Mouse (Mus musculus): ENCODE results near the gene Il23a. TPM values are rescaled to one million over a fixed set of nuclear protein-coding genes. Genes with fewer than 3 reads are reported as not detected.
"Not testable (repeated sequence)": the region's sequence is repeated elsewhere in the genome, so short reads cannot be mapped to it uniquely, and the experiment has no call there.

Il23a gene
- total RNA-seq (2021): under 1 TPM in 1 of 2 experiments, not detected in 1; 0.27 TPM
- long read RNA-seq, experiment 1: 0 reads
- long read RNA-seq, experiment 2: 0 reads

- no peak for DNase-seq (ENCODE audit: low spot score in 2 of 2)
- no peak within 1 kb of the TSS for H3K4me3 ChIP-seq
- H3K27ac ChIP-seq: no peak within 1 kb of the TSS
- no peak for TF ChIP-seq CTCF (conservative IDR thresholded peaks at IDR 0.05)
These were observed at the start of gene Il23a for GRCm38 (mm10) chr10:128298702-128299171. Il23a (minus strand) TSS chr10:128298752.

GRCm38 (mm10) chr10:128347541-128347940 lies 49.0 kb upstream of the Il23a start:
- TF ChIP-seq CTCF (conservative IDR thresholded peaks at IDR 0.05): no peak
- Histone ChIP-seq H3K27ac (no peak overlapping the region), H3K4me3 (no peak overlapping the region)
- DNase-seq (ENCODE audit: low spot score in 2 of 2): no peak

GRCm38 (mm10) chr10:128344568-128345275 lies 46.2 kb upstream of the Il23a start:
- no peak for TF ChIP-seq CTCF (conservative IDR thresholded peaks at IDR 0.05)
- DNase-seq (ENCODE audit: low spot score in 2 of 2): peak; percentile 58 to 86
- no peak overlapping the region; the same call in 1 of the 2 replicates for H3K4me3 ChIP-seq
- H3K27ac ChIP-seq: peak overlapping the region; percentile 82

- peak overlapping the region; percentile 82 for H3K27ac ChIP-seq
- no peak for TF ChIP-seq CTCF (conservative IDR thresholded peaks at IDR 0.05)
- peak in 1 of 2 experiments; percentile 35 for DNase-seq (ENCODE audit: low spot score in 2 of 2)
These were observed 44.9 kb upstream of the Il23a start for GRCm38 (mm10) chr10:128343436-128343835.

GRCm38 (mm10) chr10:128340257-128340656 lies 41.7 kb upstream of the Il23a start:
- Histone ChIP-seq H3K27ac (peak overlapping the region; percentile 95), H3K4me3 (no peak overlapping the region)
- no peak for DNase-seq (ENCODE audit: low spot score in 2 of 2)
- TF ChIP-seq CTCF (conservative IDR thresholded peaks at IDR 0.05): peak; percentile 50

More at GRCm38 (mm10) chr10:128343436-128343835, 44.9 kb upstream of the Il23a start:
- H3K4me3 ChIP-seq: no peak overlapping the region

- peak overlapping the region; percentile 89 for H3K4me3 ChIP-seq
- DNase-seq (ENCODE audit: low spot score in 2 of 2): no peak
- H3K27ac ChIP-seq: peak overlapping the region; percentile 95
- no peak for TF ChIP-seq CTCF (conservative IDR thresholded peaks at IDR 0.05)
These were observed 40.4 kb upstream of the Il23a start for GRCm38 (mm10) chr10:128338948-128339347.

GRCm38 (mm10) chr10:128338415-128338814 lies 39.9 kb upstream of the Il23a start:
- TF ChIP-seq CTCF (conservative IDR thresholded peaks at IDR 0.05): no peak
- DNase-seq (ENCODE audit: low spot score in 2 of 2): no peak
- peak overlapping the region; percentile 95 for H3K27ac ChIP-seq
- H3K4me3 ChIP-seq: peak overlapping the region; percentile 89

GRCm38 (mm10) chr10:128337306-128338181 lies 39.0 kb upstream of the Il23a start, which contains the start of gene Cs:
Cs (plus strand) TSS chr10:128337734.
- DNase-seq (ENCODE audit: low spot score in 2 of 2): peak; percentile 96 to 97
- H3K27ac ChIP-seq: peak within 1 kb of the TSS; percentile 95
- TF ChIP-seq CTCF (conservative IDR thresholded peaks at IDR 0.05): no peak
- H3K4me3 ChIP-seq: peak within 1 kb of the TSS; percentile 89

- Histone ChIP-seq H3K27ac (peak overlapping the region; percentile 95), H3K4me3 (peak overlapping the region; percentile 89)
- no peak for DNase-seq (ENCODE audit: low spot score in 2 of 2)
- no peak for TF ChIP-seq CTCF (conservative IDR thresholded peaks at IDR 0.05)
These were observed 38.0 kb upstream of the Il23a start for GRCm38 (mm10) chr10:128336597-128336996.

- Histone ChIP-seq H3K27ac (peak overlapping the region; percentile 53; the same call in 1 of the 2 replicates), H3K4me3 (no peak overlapping the region)
- no peak for DNase-seq (ENCODE audit: low spot score in 2 of 2)
- TF ChIP-seq CTCF (conservative IDR thresholded peaks at IDR 0.05): no peak
These were observed 37.6 kb upstream of the Il23a start for GRCm38 (mm10) chr10:128336195-128336594.

GRCm38 (mm10) chr10:128335582-128335981 lies 37.0 kb upstream of the Il23a start:
- peak overlapping the region; percentile 53; the same call in 1 of the 2 replicates for H3K27ac ChIP-seq
- peak in 1 of 2 experiments; percentile 67 for DNase-seq (ENCODE audit: low spot score in 2 of 2)
- peak; percentile 80 for TF ChIP-seq CTCF (conservative IDR thresholded peaks at IDR 0.05)
- H3K4me3 ChIP-seq: no peak overlapping the region

GRCm38 (mm10) chr10:128332358-128333249 lies 34.1 kb upstream of the Il23a start:
- not testable (repeated sequence) for DNase-seq (ENCODE audit: low spot score in 2 of 2); H3K4me3 ChIP-seq; H3K27ac ChIP-seq

Measured in layer of hippocampus, adult 2 months (tissue).